Comparison of ENCODE assay signal across 8 mouse cellular contexts in genomic region chr3:105771534-105771933, GRCm38 (mm10). TPM values are rescaled to one million over a fixed set of nuclear protein-coding genes. Genes with fewer than 3 reads are reported as not detected.
DNase-seq lines count a peak whose midpoint lies in the region; ATAC-seq and TF ChIP-seq lines count a peak whose summit lies in the region.

No protein-coding gene starts in this region.

- H3K9ac ChIP-seq in forebrain, postnatal 0 days = no peak overlapping the region
- no peak overlapping the region for H3K9ac ChIP-seq in forebrain, embryonic 13.5 days

- no peak for TF ChIP-seq POLR2A in bone marrow, adult 2 months (IDR thresholded peaks at IDR 0.05; ENCODE audit: borderline replicate concordance, control insufficient read depth, low read depth, low read length)

- H3K4me2 ChIP-seq in forebrain, postnatal 0 days (ENCODE audit: low read depth) = no peak overlapping the region
- no peak overlapping the region for H3K4me2 ChIP-seq in forebrain, embryonic 13.5 days

- no peaks in the 10 kb centered on the region for H3K36me3 ChIP-seq in forebrain, postnatal 0 days (ENCODE audit: insufficient read depth)
- H3K36me3 ChIP-seq in forebrain, embryonic 13.5 days (ENCODE audit: poor library complexity, severe bottlenecking) = no peaks in the 10 kb centered on the region
- no peaks in the 10 kb centered on the region for H3K36me3 ChIP-seq in limb, embryonic 10.5 days

- H3K27me3 ChIP-seq in forebrain, postnatal 0 days (ENCODE audit: insufficient read depth, low read length) = no peaks in the 10 kb centered on the region
- no peaks in the 10 kb centered on the region for H3K27me3 ChIP-seq in forebrain, embryonic 13.5 days
- H3K27me3 ChIP-seq in limb, embryonic 10.5 days (ENCODE audit: low read depth, poor library complexity, severe bottlenecking) = no peaks in the 10 kb centered on the region

- ATAC-seq in forebrain, postnatal 0 days = no peak
- no peak for ATAC-seq in forebrain, embryonic 13.5 days

- no peaks in the 10 kb centered on the region for H3K4me1 ChIP-seq in forebrain, postnatal 0 days (ENCODE audit: insufficient read depth)
- no peaks in the 10 kb centered on the region for H3K4me1 ChIP-seq in forebrain, embryonic 13.5 days
- H3K4me1 ChIP-seq in bone marrow, adult 2 months (ENCODE audit: control insufficient read depth, insufficient read depth, low read length) = peaks cover 2% of the 10 kb centered on the region; the same call in 1 of the 2 replicates
- no peaks in the 10 kb centered on the region for H3K4me1 ChIP-seq in limb, embryonic 10.5 days

- H3K9me3 ChIP-seq in forebrain, postnatal 0 days (ENCODE audit: low read length) = no peaks in the 10 kb centered on the region
- no peaks in the 10 kb centered on the region for H3K9me3 ChIP-seq in forebrain, embryonic 13.5 days (replicated peaks)
- H3K9me3 ChIP-seq in limb, embryonic 10.5 days (replicated peaks) = no peaks in the 10 kb centered on the region

- no peak overlapping the region for H3K27ac ChIP-seq in forebrain, postnatal 0 days (ENCODE audit: low read depth, low read length)
- no peak overlapping the region for H3K27ac ChIP-seq in forebrain, embryonic 13.5 days
- no peak overlapping the region for H3K27ac ChIP-seq in bone marrow, adult 2 months (ENCODE audit: control insufficient read depth, insufficient read depth, low read depth, low read length, poor library complexity)
- no peak overlapping the region for H3K27ac ChIP-seq in limb, embryonic 10.5 days

- no peak overlapping the region for H3K4me3 ChIP-seq in forebrain, postnatal 0 days (ENCODE audit: low read depth, low read length)
- no peak overlapping the region for H3K4me3 ChIP-seq in forebrain, embryonic 13.5 days
- H3K4me3 ChIP-seq in bone marrow, adult 2 months (replicated peaks; ENCODE audit: control insufficient read depth, low read depth, low read length) = no peak overlapping the region
- no peak overlapping the region for H3K4me3 ChIP-seq in limb, embryonic 10.5 days

- TF ChIP-seq CTCF in forebrain, postnatal 0 days (IDR thresholded peaks at IDR 0.05; ENCODE audit: low read depth) = peak; percentile 50
- peak; percentile 43 for TF ChIP-seq CTCF in bone marrow, adult 2 months (IDR thresholded peaks at IDR 0.05; ENCODE audit: control insufficient read depth, insufficient read depth, low read length)

- no peak for DNase-seq in forebrain, postnatal 0 days
- DNase-seq in A20 (ENCODE audit: low read depth, low spot score) = peak; percentile 67
- DNase-seq in naive thymus-derived CD4-positive, alpha-beta T cell, adult 2 months (ENCODE audit: low read depth) = peak; percentile 69
- DNase-seq in ovary, adult 18-20 months (ENCODE audit: low spot score) = no peak
- DNase-seq in right cerebral cortex, postnatal 14 days = no peak
- DNase-seq in limb, embryonic 10.5 days (ENCODE audit: low spot score) = no peak

RNA-seq across cellular contexts. Expression of gene Rap1a, which starts 29.6 kb away (rescaled TPM):
- total RNA-seq in forebrain, postnatal 0 days (2014; rRNA removed) = 36.4 and 37.5 TPM in 2 replicates
- 60.7 and 70.5 TPM in 2 replicates for polyA plus RNA-seq in forebrain, postnatal 0 days (2015; fragmentation: Nextera tagmentation; extraction: Ambion mirVana)
- 73.2 and 84.7 TPM in 2 replicates for polyA plus RNA-seq in forebrain, embryonic 13.5 days (2015; fragmentation: Nextera tagmentation; extraction: Ambion mirVana)
- 91.9 and 112 TPM in 2 replicates for polyA plus RNA-seq in bone marrow, adult 2 months (2011; ENCODE audit: insufficient read depth, insufficient read length, low replicate concordance, missing spikeins)
- polyA plus RNA-seq in limb, embryonic 10.5 days (2016; fragmentation: Nextera tagmentation; extraction: Ambion mirVana) = 67.3 and 71.6 TPM in 2 replicates

Comparison
In these comparisons a context has a peak if more than half of its experiments do, and no peak if none do; other contexts are left out.
1. DNase-seq: peak in A20 (single experiment) and naive thymus-derived CD4-positive, alpha-beta T cell, adult 2 months (single experiment); none in forebrain, postnatal 0 days (single experiment), ovary, adult 18-20 months (single experiment), right cerebral cortex, postnatal 14 days (single experiment) and limb, embryonic 10.5 days (single experiment).